Mouse (Mus musculus) forebrain, postnatal 0 days (tissue): ENCODE results near the gene Serpina3c. TPM values are rescaled to one million over a fixed set of nuclear protein-coding genes. Genes with fewer than 3 reads are reported as not detected.

Source experiments
- ATAC-seq: fragments of 200-750 bp; cut with Nextera tagmentation; 2 replicates; pipeline ENCODE4 v1.8.0; 2017; ENCODE audit warnings: mild to moderate bottlenecking, moderate library complexity
- DNase-seq: peaks from one replicate; pipeline ENCODE4 v3.0.0-alpha.2; 2015
- H3K27ac ChIP-seq: fragments of 300-500 bp; sonication (generic); 2 replicates; pipeline ENCODE4 v1.5.1; 2014; ENCODE audit warnings: low read depth, mild to moderate bottlenecking, antibody characterized with exemption, low read length, moderate library complexity, mixed read lengths
- H3K27me3 ChIP-seq: fragments of 300-500 bp; sonication (generic); 2 replicates; pipeline ENCODE4 v1.6.1; 2014; ENCODE audit warnings: mild to moderate bottlenecking, low read length, mixed read lengths; ENCODE audit not compliant: insufficient read depth
- H3K36me3 ChIP-seq: fragments of 300-500 bp; sonication (generic); 2 replicates; pipeline ENCODE4 v1.6.1; 2014; ENCODE audit warnings: mild to moderate bottlenecking, moderate library complexity; ENCODE audit not compliant: insufficient read depth
- H3K4me1 ChIP-seq: fragments of 300-500 bp; sonication (generic); 2 replicates; pipeline ENCODE4 v1.6.1; 2014; ENCODE audit warnings: antibody characterized with exemption; ENCODE audit not compliant: insufficient read depth
- H3K4me2 ChIP-seq: fragments of 300-500 bp; sonication (generic); 2 replicates; pipeline ENCODE4 v1.6.1; 2014; ENCODE audit warnings: low read depth, mild to moderate bottlenecking, moderate library complexity
- H3K4me3 ChIP-seq: fragments of 300-500 bp; sonication (generic); 2 replicates; pipeline ENCODE4 v1.5.1; 2014; ENCODE audit warnings: low read depth, low read length, mixed read lengths
- H3K9ac ChIP-seq: fragments of 300-500 bp; sonication (generic); 2 replicates; pipeline ENCODE4 v1.6.1; 2014; ENCODE audit warnings: mild to moderate bottlenecking
- H3K9me3 ChIP-seq: fragments of 300-500 bp; sonication (generic); 2 replicates; pipeline ENCODE4 v1.6.1; 2016; ENCODE audit warnings: low read length
- CTCF ChIP-seq: sonication (generic); IDR thresholded peaks from 2 replicates; pipeline ENCODE4 v1.5.1; 2016; ENCODE audit warnings: antibody characterized with exemption, control low read depth, low read depth
- WGBS: fragments of 180-500 bp; shearing (Covaris S2); extraction: QIAGEN DNeasy Blood & Tissue Kit; methylation state at CpG from one replicate; pipeline ENCODE4 v1.1.7; 2014; 5-methylcytosine and 5-hydroxymethylcytosine counted together
- polyA plus RNA-seq: library from polyadenylated mRNA; unstranded; fragments of >200 nt; fragmentation: Nextera tagmentation; extraction: Ambion mirVana; gene quantifications from 2 replicates; pipeline ENCODE4 v1.2.1, GENCODE M21; 2015
- total RNA-seq: library from RNA; depleted of rRNA; stranded (reverse); fragments of >200 nt; gene quantifications from 2 replicates; pipeline ENCODE4 v1.2.3, GENCODE M21; 2014

Serpina3c gene
- total and polyA plus RNA-seq, 2 experiments from 2014 or later = not detected

- H3K4me2 ChIP-seq = no peak overlapping the region
- WGBS = 95% methylated on average over 4 of the region's 4 CpGs
- H3K9ac ChIP-seq = no peak overlapping the region
- no peak overlapping the region for H3K4me3 ChIP-seq
- ATAC-seq (no peak), DNase-seq (no peak)
- H3K9me3 ChIP-seq = no peaks in the 10 kb centered on the region
- TF ChIP-seq CTCF = no peak
- H3K27me3 ChIP-seq = no peaks in the 10 kb centered on the region
- no peak overlapping the region for H3K27ac ChIP-seq
- no peaks in the 10 kb centered on the region for H3K36me3 ChIP-seq
- H3K4me1 ChIP-seq = no peaks in the 10 kb centered on the region
These were observed 13.0 kb downstream of the Serpina3c start for GRCm38 (mm10) chr12:104140543-104141103.

- no peak for TF ChIP-seq CTCF
- Histone ChIP-seq H3K9me3 (no peaks in the 10 kb centered on the region), H3K27me3 (no peaks in the 10 kb centered on the region), H3K9ac (no peak overlapping the region), H3K4me2 (no peak overlapping the region), H3K4me1 (no peaks in the 10 kb centered on the region), H3K27ac (no peak overlapping the region), H3K36me3 (no peaks in the 10 kb centered on the region), H3K4me3 (no peak overlapping the region)
- DNase-seq = no peak
- 81% methylated on average over 2 of the region's 2 CpGs for WGBS
- ATAC-seq = no peak
These were observed 15.5 kb downstream of the Serpina3c start for GRCm38 (mm10) chr12:104138216-104138615.

GRCm38 (mm10) chr12:104131041-104131440, 22.6 kb downstream of the Serpina3c start:
- Histone ChIP-seq H3K9ac (no peak overlapping the region), H3K9me3 (no peaks in the 10 kb centered on the region), H3K27ac (no peak overlapping the region), H3K36me3 (no peaks in the 10 kb centered on the region), H3K4me2 (no peak overlapping the region), H3K27me3 (no peaks in the 10 kb centered on the region), H3K4me3 (no peak overlapping the region), H3K4me1 (no peaks in the 10 kb centered on the region)
- DNase-seq (no peak), ATAC-seq (no peak)
- no peak for TF ChIP-seq CTCF

- Histone ChIP-seq H3K27ac (no peak within 1 kb of the TSS), H3K4me2 (no peak within 1 kb of the TSS), H3K4me3 (no peak within 1 kb of the TSS), H3K9ac (no peak within 1 kb of the TSS), H3K9me3 (no peaks in the 10 kb centered on the region), H3K36me3 (no peaks in the 10 kb centered on the region), H3K4me1 (no peaks in the 10 kb centered on the region), H3K27me3 (no peaks in the 10 kb centered on the region)
- no peak for DNase-seq
- 85% methylated on average over 5 of the region's 5 CpGs for WGBS
- no peak for TF ChIP-seq CTCF
- no peak for ATAC-seq
These were observed 26.0 kb downstream of the Serpina3c start, which contains the start of gene Serpina3b for GRCm38 (mm10) chr12:104127696-104128095. Serpina3b (plus strand) TSS chr12:104127996.

GRCm38 (mm10) chr12:104125021-104125560, 28.6 kb downstream of the Serpina3c start:
- TF ChIP-seq CTCF = no peak
- Histone ChIP-seq H3K4me3 (no peak overlapping the region), H3K36me3 (no peaks in the 10 kb centered on the region), H3K27me3 (no peaks in the 10 kb centered on the region), H3K4me1 (no peaks in the 10 kb centered on the region), H3K4me2 (no peak overlapping the region), H3K9ac (no peak overlapping the region), H3K9me3 (no peaks in the 10 kb centered on the region), H3K27ac (no peak overlapping the region)
- 86% methylated on average over 5 of the region's 5 CpGs for WGBS
- no peak for DNase-seq
- ATAC-seq = no peak

GRCm38 (mm10) chr12:104123996-104124395, 29.7 kb downstream of the Serpina3c start:
- H3K36me3 ChIP-seq = no peaks in the 10 kb centered on the region
- no peak overlapping the region for H3K9ac ChIP-seq
- H3K4me1 ChIP-seq = no peaks in the 10 kb centered on the region
- no peak for TF ChIP-seq CTCF
- H3K9me3 ChIP-seq = no peaks in the 10 kb centered on the region
- 82% methylated on average over 2 of the region's 2 CpGs for WGBS
- H3K4me2 ChIP-seq = no peak overlapping the region
- ATAC-seq (no peak), DNase-seq (no peak)
- H3K4me3 ChIP-seq = no peak overlapping the region
- no peak overlapping the region for H3K27ac ChIP-seq
- no peaks in the 10 kb centered on the region for H3K27me3 ChIP-seq

- no peak for TF ChIP-seq CTCF
- no peak for DNase-seq
- Histone ChIP-seq H3K4me3 (no peak overlapping the region), H3K9ac (no peak overlapping the region), H3K27ac (no peak overlapping the region), H3K4me2 (no peak overlapping the region), H3K9me3 (no peaks in the 10 kb centered on the region), H3K36me3 (no peaks in the 10 kb centered on the region), H3K27me3 (no peaks in the 10 kb centered on the region), H3K4me1 (no peaks in the 10 kb centered on the region)
- no peak for ATAC-seq
- 84% methylated on average over 1 of the region's 1 CpGs for WGBS
These were observed 30.6 kb downstream of the Serpina3c start for GRCm38 (mm10) chr12:104123097-104123496.
